Mouse (Mus musculus): ENCODE results near the gene Mtif3. TPM values are rescaled to one million over a fixed set of nuclear protein-coding genes. Genes with fewer than 3 reads are reported as not detected.

The Mtif3 gene
- total and polyA plus RNA-seq, 3 experiments, result 22.7 to 38.2 TPM; not detected in 1

GRCm38 (mm10) chr5:146994973-146995372 lies 31.4 kb upstream of the Mtif3 start:
- Histone ChIP-seq H3K27me3 (ENCODE audit: control insufficient read depth in 1 of 2, insufficient read depth in 2 of 2, low read length in 2 of 2) (no peaks in the 10 kb centered on the region), H3K9me3 (replicated peaks; ENCODE audit: insufficient read depth, low read length) (no peaks in the 10 kb centered on the region), H3K36me3 (ENCODE audit: control insufficient read depth in 1 of 2, insufficient read depth in 2 of 2, low read length in 2 of 2) (no peaks in the 10 kb centered on the region), H3K9ac (ENCODE audit: control insufficient read depth, low read depth, low read length, poor library complexity, severe bottlenecking) (no peak overlapping the region), H3K4me1 (ENCODE audit: control insufficient read depth in 1 of 2, insufficient read depth in 2 of 2, low read length in 2 of 2) (no peaks in the 10 kb centered on the region), H3K4me3 (ENCODE audit: control insufficient read depth in 1 of 2, insufficient read depth in 1 of 2, low read depth in 2 of 2, low read length in 2 of 2) (no peak overlapping the region), H3K79me2 (ENCODE audit: control insufficient read depth, insufficient read depth, low read length, poor library complexity) (no peaks in the 10 kb centered on the region), H3K27ac (ENCODE audit: control insufficient read depth, low read depth, low read length) (no peak overlapping the region)
- DNase-seq (ENCODE audit: low read depth, low spot score), result no peak
- TF ChIP-seq ZKSCAN1 (IDR thresholded peaks at IDR 0.05; ENCODE audit: low read depth, low read length) (no peak), EP300 (IDR thresholded peaks at IDR 0.05; ENCODE audit: low read depth in 1 of 2, low read length in 2 of 2) (peak in 1 of 2 experiments; percentile 19; a peak in 1 of 4 replicates)

GRCm38 (mm10) chr5:146993509-146993908 lies 29.9 kb upstream of the Mtif3 start:
- H3K79me2 ChIP-seq (ENCODE audit: control insufficient read depth, insufficient read depth, low read length, poor library complexity), result no peaks in the 10 kb centered on the region
- H3K9ac ChIP-seq (ENCODE audit: control insufficient read depth, low read depth, low read length, poor library complexity, severe bottlenecking), result no peak overlapping the region
- H3K27me3 ChIP-seq (ENCODE audit: control insufficient read depth in 1 of 2, insufficient read depth in 2 of 2, low read length in 2 of 2), result no peaks in the 10 kb centered on the region
- H3K4me1 ChIP-seq (ENCODE audit: control insufficient read depth in 1 of 2, insufficient read depth in 2 of 2, low read length in 2 of 2), result no peaks in the 10 kb centered on the region
- H3K9me3 ChIP-seq (replicated peaks; ENCODE audit: insufficient read depth, low read length), result no peaks in the 10 kb centered on the region
- no peak overlapping the region for H3K4me3 ChIP-seq (ENCODE audit: control insufficient read depth in 1 of 2, insufficient read depth in 1 of 2, low read depth in 2 of 2, low read length in 2 of 2)
- DNase-seq (ENCODE audit: low read depth, low spot score), result no peak
- H3K27ac ChIP-seq (ENCODE audit: control insufficient read depth, low read depth, low read length), result no peak overlapping the region
- no peaks in the 10 kb centered on the region for H3K36me3 ChIP-seq (ENCODE audit: control insufficient read depth in 1 of 2, insufficient read depth in 2 of 2, low read length in 2 of 2)
- TF ChIP-seq CTCF (IDR thresholded peaks at IDR 0.05 in 2 of 3, conservative IDR thresholded peaks at IDR 0.05 in 1 of 3; ENCODE audit: control insufficient read depth in 1 of 3, insufficient read depth in 1 of 3, low read depth in 2 of 3, low read length in 3 of 3, poor library complexity in 1 of 3, severe bottlenecking in 1 of 3) (no peak), RCOR1 (IDR thresholded peaks at IDR 0.05; ENCODE audit: low read depth, low read length) (no peak)

GRCm38 (mm10) chr5:146989051-146989450 lies 25.5 kb upstream of the Mtif3 start:
- Histone ChIP-seq H3K27me3 (ENCODE audit: control insufficient read depth in 1 of 2, insufficient read depth in 2 of 2, low read length in 2 of 2) (peaks cover 2 to 5% of the 10 kb centered on the region in 2 experiments; a peak in 2 of 4 replicates), H3K4me1 (ENCODE audit: control insufficient read depth in 1 of 2, insufficient read depth in 2 of 2, low read length in 2 of 2) (no peaks in the 10 kb centered on the region), H3K9ac (ENCODE audit: control insufficient read depth, low read depth, low read length, poor library complexity, severe bottlenecking) (no peak overlapping the region), H3K27ac (ENCODE audit: control insufficient read depth, low read depth, low read length) (no peak overlapping the region), H3K79me2 (ENCODE audit: control insufficient read depth, insufficient read depth, low read length, poor library complexity) (no peaks in the 10 kb centered on the region), H3K4me3 (ENCODE audit: control insufficient read depth in 1 of 2, insufficient read depth in 1 of 2, low read depth in 2 of 2, low read length in 2 of 2) (no peak overlapping the region), H3K9me3 (replicated peaks; ENCODE audit: insufficient read depth, low read length) (no peaks in the 10 kb centered on the region), H3K36me3 (ENCODE audit: control insufficient read depth in 1 of 2, insufficient read depth in 2 of 2, low read length in 2 of 2) (no peaks in the 10 kb centered on the region)
- TF ChIP-seq ELF1 (IDR thresholded peaks at IDR 0.05; ENCODE audit: low read depth, low read length), result no peak
- TF ChIP-seq TAL1 (IDR thresholded peaks at IDR 0.05; ENCODE audit: low read length), result no peak
- no peak for TF ChIP-seq ETS1 (IDR thresholded peaks at IDR 0.05; ENCODE audit: low read depth, low read length)
- TF ChIP-seq MYB (IDR thresholded peaks at IDR 0.05; ENCODE audit: low read depth, low read length), result no peak
- no peak for TF ChIP-seq USF1 (IDR thresholded peaks at IDR 0.05; ENCODE audit: low read depth, low read length)
- no peak for TF ChIP-seq MAFK (IDR thresholded peaks at IDR 0.05; ENCODE audit: borderline replicate concordance, low read depth, low read length)
- TF ChIP-seq RAD21 (IDR thresholded peaks at IDR 0.05; ENCODE audit: low read depth, low read length), result no peak
- no peak for TF ChIP-seq CHD2 (IDR thresholded peaks at IDR 0.05; ENCODE audit: low read length)
- no peak for TF ChIP-seq E2F4 (IDR thresholded peaks at IDR 0.05; ENCODE audit: borderline replicate concordance, low read depth, low read length)
- DNase-seq (ENCODE audit: low read depth, low spot score), result no peak

Data from MEL (cell line).